Mouse (Mus musculus): ENCODE results near the gene Olfr456.
"Not testable (repeated sequence)": the region's sequence is repeated elsewhere in the genome, so short reads cannot be mapped to it uniquely, and the experiment has no call there.

Olfr456 gene

DNA sequence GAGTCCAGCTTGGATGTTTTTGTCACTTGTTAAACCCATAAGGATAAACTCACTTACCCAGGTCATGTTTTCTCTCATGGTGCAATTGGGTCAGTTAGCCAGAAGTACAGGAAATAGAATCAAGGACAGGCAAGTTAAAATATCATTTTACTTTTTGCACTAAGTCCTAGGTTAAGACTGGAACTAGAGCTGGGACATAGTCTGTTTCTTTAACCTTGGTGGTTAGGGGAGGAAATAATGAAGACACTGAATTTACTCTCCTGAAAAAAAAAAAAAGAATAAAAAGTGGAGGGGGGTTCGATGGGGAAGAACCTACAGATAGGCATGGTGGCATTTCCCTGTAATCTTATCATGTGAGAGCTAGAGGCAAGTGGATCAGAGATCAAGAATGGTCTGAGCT, at the start of gene Olfr456:
TSS of gene Olfr456 (minus strand) at position 101 of the 400 bp plus-strand sequence.
- no peak for DNase-seq

DNA sequence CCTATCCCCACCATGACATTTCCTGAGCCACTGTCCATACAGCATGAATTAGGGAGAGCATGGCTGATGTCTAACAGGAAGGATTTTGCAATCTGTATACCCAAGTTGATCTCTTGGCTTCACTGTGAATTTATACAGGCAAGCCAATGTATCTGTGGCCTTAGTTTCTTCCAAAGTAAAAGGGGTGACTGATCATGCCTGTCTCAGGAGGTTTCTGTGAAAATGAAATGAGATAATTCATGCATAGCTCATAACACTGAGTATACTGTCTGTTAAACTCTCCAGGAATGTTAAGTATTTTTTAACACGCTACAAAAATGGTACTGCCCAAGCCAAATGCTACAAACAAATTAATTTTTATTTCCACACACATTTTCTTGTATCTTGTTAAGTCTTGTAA, 26.4 kb upstream of the Olfr456 start:
- DNase-seq: no peak

DNA sequence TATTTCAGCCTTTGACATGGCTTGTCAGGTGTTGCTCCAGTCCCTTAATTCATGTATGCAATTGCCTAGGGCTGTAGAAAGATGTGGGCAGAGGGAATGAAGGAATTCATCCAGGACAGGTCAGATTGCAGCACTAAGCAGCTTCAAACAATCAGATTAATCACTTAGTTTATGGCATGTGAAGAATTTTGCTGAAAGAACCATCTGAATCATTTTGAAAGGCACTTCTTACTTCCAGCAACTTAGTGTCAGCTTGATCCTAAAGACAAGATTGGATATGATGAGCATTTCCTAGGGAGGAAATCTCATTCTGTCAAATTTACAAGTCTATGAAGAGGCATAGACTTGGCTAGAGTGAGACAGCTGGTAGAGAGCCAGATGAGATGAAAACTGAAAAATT, 22.3 kb upstream of the Olfr456 start:
- DNase-seq: no peak

DNA sequence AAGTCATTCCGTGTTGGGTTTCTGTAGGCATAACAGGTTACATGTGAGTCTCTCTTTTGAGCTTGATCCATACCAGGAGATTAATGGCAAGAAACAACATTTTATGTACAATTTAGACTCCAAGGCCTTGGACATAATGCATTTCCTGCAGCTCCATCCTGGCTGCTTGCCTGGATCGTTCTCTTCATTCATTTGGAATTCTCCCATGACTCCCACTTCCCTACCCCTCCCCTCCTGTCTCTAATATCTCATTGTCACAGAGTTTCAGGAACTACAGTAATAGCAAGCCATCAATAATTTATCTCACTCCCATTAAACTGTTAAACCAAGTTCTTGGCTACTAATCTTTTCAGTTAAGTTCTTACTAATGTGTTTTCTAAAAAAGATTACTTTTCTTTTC, 16.5 kb upstream of the Olfr456 start:
- no peak for DNase-seq

DNA sequence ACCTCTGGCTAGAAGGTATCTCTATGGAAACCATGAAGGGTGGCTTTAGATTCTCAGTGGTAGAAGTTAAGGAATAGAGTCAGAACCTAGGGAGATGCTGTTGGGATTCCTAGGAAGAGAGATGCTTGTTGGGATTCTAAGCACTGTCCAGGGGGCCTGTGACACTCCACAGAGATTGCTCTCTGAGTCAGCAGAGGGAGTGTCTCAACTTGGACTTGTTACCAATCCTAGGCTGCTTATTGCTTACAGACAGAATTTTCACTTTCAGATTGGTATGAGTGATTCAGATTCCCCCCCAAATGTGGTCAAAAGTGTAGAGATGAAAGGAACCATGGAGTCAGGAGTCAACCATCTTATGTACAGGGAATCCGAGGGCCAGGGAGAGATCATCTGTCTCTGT, 2.7 kb upstream of the Olfr456 start:
- DNase-seq: no peak

DNA sequence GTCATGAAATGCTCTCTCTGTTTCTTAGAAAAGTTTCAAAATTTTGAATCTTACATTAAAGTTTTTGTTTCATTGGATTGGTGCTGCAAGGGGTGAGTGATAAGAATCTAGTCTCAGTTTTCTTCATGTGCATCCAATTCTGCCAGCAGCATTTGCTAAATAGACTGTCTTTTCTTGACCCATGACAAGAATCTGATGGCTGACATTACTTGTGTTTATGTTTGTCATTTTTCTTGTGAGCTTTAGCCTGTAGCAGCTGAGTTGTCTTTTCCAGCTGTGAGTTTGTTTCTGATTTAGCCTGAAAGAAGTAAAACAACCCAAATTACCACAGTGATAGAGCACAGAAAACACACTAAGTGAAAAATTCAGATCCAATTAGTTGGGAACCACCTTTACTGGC, 2.4 kb downstream of the Olfr456 start:
- no peak for DNase-seq

DNA sequence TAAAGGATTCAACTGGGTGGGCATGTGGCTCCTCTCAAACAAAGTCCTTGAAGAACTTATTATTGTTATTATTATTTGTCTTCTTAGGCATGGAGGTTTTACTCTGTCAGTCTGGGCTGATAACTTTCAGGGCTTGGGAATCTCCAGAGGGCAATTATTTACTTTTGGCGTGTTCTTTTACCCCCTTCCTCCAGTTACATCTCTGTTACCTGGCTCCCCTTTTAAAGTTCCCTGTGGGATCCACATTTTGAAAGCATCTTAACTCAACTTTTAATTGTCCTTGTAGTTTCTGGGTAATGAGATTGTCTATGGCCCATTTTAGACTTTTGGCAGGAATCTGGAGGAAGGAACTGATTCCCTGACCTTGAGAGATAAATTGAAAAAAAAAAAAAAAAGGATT, 10.8 kb downstream of the Olfr456 start, which contains the start of gene Olfr457:
TSS of gene Olfr457 (minus strand) at position 101 of the 400 bp plus-strand sequence.
- no peak for DNase-seq

DNA sequence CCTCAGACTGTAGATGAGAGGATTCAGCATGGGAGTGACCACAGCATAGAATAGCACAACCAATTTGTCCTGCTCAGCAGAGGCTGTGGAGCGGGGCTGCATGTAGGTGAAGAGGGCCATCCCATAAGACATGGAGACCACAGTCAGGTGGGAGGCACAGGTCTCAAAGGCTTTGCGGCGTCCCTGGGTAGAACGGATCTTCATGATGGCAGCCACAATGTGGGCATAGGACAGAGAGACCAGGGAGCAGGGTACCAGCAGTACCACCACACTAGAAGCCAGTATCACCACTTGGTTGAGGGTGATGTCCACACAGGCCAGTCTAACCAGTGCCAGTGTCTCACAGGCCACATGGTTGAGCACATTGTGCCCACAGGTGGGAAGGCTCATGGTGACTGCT, 15.7 kb downstream of the Olfr456 start:
- DNase-seq: not testable (repeated sequence)

DNA sequence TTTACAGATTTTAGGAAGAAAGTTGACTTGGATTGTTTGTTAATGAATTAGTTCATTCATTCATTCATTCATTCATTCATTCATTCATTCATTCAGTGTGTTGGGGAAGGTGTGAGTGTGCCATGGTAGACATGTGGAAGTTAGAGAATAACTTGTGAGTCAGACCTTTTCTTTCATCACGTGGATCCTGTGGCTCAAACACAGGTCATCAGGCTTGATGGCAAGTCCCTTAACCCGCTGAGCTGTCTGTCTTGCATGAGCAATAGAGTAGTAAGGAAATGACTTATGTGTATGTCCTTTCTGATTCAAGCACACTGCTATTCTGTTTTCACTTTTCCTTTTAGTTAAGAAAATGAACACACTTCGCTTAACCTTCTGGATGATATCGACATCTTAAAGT, 16.5 kb downstream of the Olfr456 start:
- DNase-seq: no peak

DNA sequence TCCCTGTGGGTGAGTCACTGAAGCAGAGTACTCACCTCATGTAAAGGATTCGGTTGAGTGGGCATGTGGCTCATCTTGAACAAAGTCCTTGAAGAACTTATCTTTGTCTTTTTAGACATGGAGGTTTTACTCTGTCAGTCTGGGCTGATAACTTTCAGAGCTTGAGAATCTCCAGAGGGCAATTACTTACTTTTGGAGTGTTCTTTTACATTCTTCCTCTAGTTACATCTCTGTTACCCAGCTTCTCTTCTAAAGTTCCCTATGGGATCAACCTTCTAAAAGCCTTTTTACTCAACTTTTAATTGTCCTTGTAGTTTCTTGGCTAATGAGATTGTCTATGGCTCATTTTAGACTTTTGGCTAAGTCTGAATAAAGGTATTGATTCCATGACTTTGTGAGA, 21.9 kb downstream of the Olfr456 start, which contains the start of gene Olfr458:
TSS of gene Olfr458 (minus strand) at position 101 of the 400 bp plus-strand sequence.
- DNase-seq: no peak

DNA sequence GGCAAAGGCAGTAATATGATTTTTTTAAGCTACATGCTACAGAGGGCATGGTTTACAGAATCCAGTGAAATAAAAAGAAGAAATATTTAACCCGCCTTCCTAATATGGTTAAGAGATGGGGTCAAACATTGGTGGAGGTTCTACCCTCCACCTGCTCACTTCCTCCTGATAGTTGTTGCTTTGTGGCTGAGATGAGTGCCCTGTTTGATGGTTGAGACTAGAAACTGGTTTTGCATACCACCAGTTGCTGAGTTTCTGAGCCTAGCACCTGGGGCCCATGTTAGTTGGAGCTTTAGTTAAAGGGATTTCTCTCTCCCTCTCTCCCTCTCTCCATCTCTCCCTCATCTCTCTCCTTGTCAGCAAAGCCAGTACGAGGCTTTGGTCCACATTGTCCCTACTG, 39.6 kb downstream of the Olfr456 start:
- DNase-seq: no peak

DNA sequence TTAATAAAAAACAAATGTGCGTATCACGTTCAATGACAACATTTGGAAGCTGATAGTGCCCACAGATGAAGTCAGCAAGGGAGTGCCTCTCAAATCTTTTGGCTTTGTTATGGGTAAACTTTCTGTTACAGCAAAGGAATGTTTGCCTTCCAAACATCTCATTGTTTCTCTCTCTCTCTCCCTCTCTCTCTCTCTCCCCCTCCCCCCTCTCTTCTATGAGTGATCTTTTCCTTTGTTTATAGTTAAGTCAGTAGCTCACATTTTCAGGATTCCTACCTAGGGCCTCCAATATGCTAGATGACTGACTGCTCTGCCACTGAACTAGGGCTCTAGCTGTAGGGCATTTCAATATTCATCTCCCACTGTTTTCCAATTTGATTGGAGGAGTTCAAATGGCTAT, 42.5 kb downstream of the Olfr456 start:
- DNase-seq: no peak

DNA sequence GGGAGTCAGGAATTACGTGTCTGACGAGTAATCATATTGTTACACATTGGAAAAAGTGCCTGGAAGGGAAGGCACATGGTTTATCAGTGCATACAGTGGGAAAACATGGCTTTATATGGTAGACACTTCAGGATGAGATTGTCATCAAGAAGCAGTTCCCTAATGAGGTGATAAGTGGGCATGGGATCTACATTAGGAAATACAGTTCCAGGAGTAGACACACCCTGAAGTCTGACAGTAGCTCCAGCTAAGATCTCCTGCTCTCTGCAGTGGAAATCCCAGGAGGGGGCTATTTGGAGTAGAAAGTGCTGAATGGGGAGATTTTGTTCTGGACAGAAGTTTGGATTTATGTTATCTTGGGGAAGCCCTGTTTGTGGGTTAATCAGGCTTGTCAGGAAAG, 45.6 kb downstream of the Olfr456 start:
- no peak for DNase-seq
